Mouse (Mus musculus) T-helper 17 cell (primary cell): ENCODE data around the gene Meox1.

Experiments
- in situ Hi-C, 2 experiments: fragments of 300-600 bp; cut with MboI, MseI; formaldehyde crosslinking; loops; 1 replicate in 1 of 2; 2 replicates in 1 of 2; pipeline ENCODE4 v1.15.1; 2025; ENCODE audit warnings: high pct_unique_total_duplicates in 2 of 2

The Meox1 gene

GRCm38 (mm10) chr11:101894204-101894603 lies at the start of gene Meox1:
TSS of gene Meox1 (minus strand) at chr11:101894374.
- in situ Hi-C loops = no loop called here

- in situ Hi-C loops = no loop called here
Observed at GRCm38 (mm10) chr11:101943055-101943454, 48.9 kb upstream of the Meox1 start.

- in situ Hi-C loops = no loop called here
Observed at GRCm38 (mm10) chr11:101937108-101937507, 42.9 kb upstream of the Meox1 start.

GRCm38 (mm10) chr11:101936421-101936820 lies 42.2 kb upstream of the Meox1 start:
- in situ Hi-C loops = no loop called here

- in situ Hi-C loops = no loop called here
Observed at GRCm38 (mm10) chr11:101935743-101936142, 41.6 kb upstream of the Meox1 start.

- in situ Hi-C loops = no loop called here
Observed at GRCm38 (mm10) chr11:101931978-101932377, 37.8 kb upstream of the Meox1 start.

GRCm38 (mm10) chr11:101928030-101928762 lies 34.0 kb upstream of the Meox1 start:
- in situ Hi-C loops = no loop called here

GRCm38 (mm10) chr11:101926951-101927589 lies 32.9 kb upstream of the Meox1 start:
- in situ Hi-C loops = no loop called here

GRCm38 (mm10) chr11:101925636-101926035 lies 31.5 kb upstream of the Meox1 start:
- in situ Hi-C loops = no loop called here

- in situ Hi-C loops = loop anchor here (5.0 kb wide), 1 partner anchor 43 kb away; the partner anchor contains the start of gene Sost (in 2 of the 2)
Observed at GRCm38 (mm10) chr11:101924441-101924976, 30.3 kb upstream of the Meox1 start.

GRCm38 (mm10) chr11:101923988-101924387 lies 29.8 kb upstream of the Meox1 start:
- in situ Hi-C loops = loop anchor here (5.0 kb wide), 1 partner anchor 43 kb away; the partner anchor contains the start of gene Sost (in 2 of the 2)

GRCm38 (mm10) chr11:101921361-101921952 lies 27.3 kb upstream of the Meox1 start:
- in situ Hi-C loops = loop anchor here (5.0 kb wide), 1 partner anchor 46 kb away; the partner anchor contains the start of gene Sost (in 2 of the 2)

- in situ Hi-C loops = loop anchor here (5.0 kb wide), 1 partner anchor 48 kb away; the partner anchor contains the start of gene Sost (in 2 of the 2)
Observed at GRCm38 (mm10) chr11:101919660-101920059, 25.5 kb upstream of the Meox1 start.

GRCm38 (mm10) chr11:101918609-101919008 lies 24.4 kb upstream of the Meox1 start:
- in situ Hi-C loops = no loop called here

GRCm38 (mm10) chr11:101916772-101917171 lies 22.6 kb upstream of the Meox1 start:
- in situ Hi-C loops = no loop called here

GRCm38 (mm10) chr11:101913591-101913990 lies 19.4 kb upstream of the Meox1 start:
- in situ Hi-C loops = no loop called here

GRCm38 (mm10) chr11:101911855-101912579 lies 17.8 kb upstream of the Meox1 start:
- in situ Hi-C loops = no loop called here

GRCm38 (mm10) chr11:101910230-101910946 lies 16.2 kb upstream of the Meox1 start:
- in situ Hi-C loops = no loop called here

GRCm38 (mm10) chr11:101908777-101909176 lies 14.6 kb upstream of the Meox1 start:
- in situ Hi-C loops = loop anchor here (5.0 kb wide), 1 partner anchor 96 kb away; no protein-coding TSS in a partner anchor

GRCm38 (mm10) chr11:101905115-101905514 lies 10.9 kb upstream of the Meox1 start:
- in situ Hi-C loops = loop anchor here (5.0 kb wide), 1 partner anchor 93 kb away; no protein-coding TSS in a partner anchor

- in situ Hi-C loops = no loop called here
Observed at GRCm38 (mm10) chr11:101901309-101901708, 7.1 kb upstream of the Meox1 start.
